Mouse (Mus musculus) heart, adult 2 months (tissue): ENCODE measurements at regions not wholly inside any gene's neighbourhood (a gene's known extent, or its start where the extent isn't known, plus 50 kb on each side); places are given as distances from the start of the nearest gene placed in this dataset.

Experiments used
- CTCF ChIP-seq: fragments of 200-600 bp; IDR thresholded peaks from 2 replicates; pipeline ENCODE4 v1.8.1; 2022; ENCODE audit warnings: antibody characterized with exemption, mild to moderate bottlenecking, moderate library complexity
- EP300 ChIP-seq: fragments of 200-500 bp; IDR thresholded peaks from 2 replicates; pipeline ENCODE4 v1.6.1; 2011; ENCODE audit warnings: low read depth, low read length, control low read depth; ENCODE audit not compliant: insufficient read depth
- POLR2A ChIP-seq: fragments of 200-500 bp; IDR thresholded peaks from 2 replicates; pipeline ENCODE4 v1.6.1; 2011; ENCODE audit warnings: mild to moderate bottlenecking, low read depth, low read length, control low read depth; ENCODE audit not compliant: insufficient read depth

DNA sequence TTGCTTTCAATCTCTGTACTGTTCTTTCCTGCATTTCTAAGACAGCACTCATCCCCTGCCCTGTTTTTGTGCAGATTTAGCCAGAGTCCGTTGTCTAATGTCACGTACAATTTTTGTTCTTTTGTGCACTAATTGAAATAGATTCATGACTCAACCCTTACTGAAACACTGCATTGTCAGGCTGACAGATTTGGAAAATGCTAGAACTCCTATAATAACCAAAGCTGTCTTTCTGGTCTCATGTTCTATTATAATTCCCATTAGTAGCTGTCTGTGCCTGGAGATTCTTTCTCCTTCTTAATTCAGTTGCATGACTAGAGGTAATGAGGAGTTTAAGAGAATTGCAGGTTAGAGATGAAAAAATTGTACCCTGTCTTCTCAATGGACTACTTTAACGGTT is 158.6 kb downstream of the Edn1 start:
- no peak for TF ChIP-seq CTCF
- TF ChIP-seq POLR2A = no peak
- TF ChIP-seq EP300 = no peak
